Mouse (Mus musculus) myocyte (in vitro differentiated cells): ENCODE results near the gene Npepl1.

Source experiments
- CEBPB ChIP-seq: IDR thresholded peaks from 2 replicates; pipeline ENCODE4 v1.6.1; 2011; ENCODE audit warnings: mild to moderate bottlenecking, moderate library complexity; ENCODE audit not compliant: poor library complexity, insufficient read depth, severe bottlenecking
- E2F4 ChIP-seq: IDR thresholded peaks from one replicate; pipeline ENCODE4 v1.6.1; 2011; ENCODE audit warnings: mild to moderate bottlenecking, control low read depth, moderate library complexity; ENCODE audit not compliant: insufficient read depth
- MAX ChIP-seq: IDR thresholded peaks from one replicate; pipeline ENCODE4 v1.6.1; 2011; ENCODE audit warnings: low read depth, mild to moderate bottlenecking, control low read depth
- MYOD1 ChIP-seq, 3 experiments: IDR thresholded peaks; one replicate each; pipeline ENCODE4 v1.6.1; 2011; ENCODE audit warnings: control low read depth in 2 of 3, low read depth in 2 of 3, mild to moderate bottlenecking in 2 of 3, moderate library complexity in 1 of 3; ENCODE audit not compliant: insufficient read length in 2 of 3, control insufficient read depth in 1 of 3
- MYOG ChIP-seq, 3 experiments: IDR thresholded peaks; one replicate each; pipeline ENCODE4 v1.6.1; 2011; ENCODE audit warnings: control low read depth in 2 of 3, low read depth in 2 of 3, mild to moderate bottlenecking in 2 of 3; ENCODE audit not compliant: insufficient read length in 2 of 3, control insufficient read depth in 1 of 3, insufficient read depth in 1 of 3
- POLR2A ChIP-seq: IDR thresholded peaks from one replicate; pipeline ENCODE4 v1.6.1; 2011; ENCODE audit warnings: low read depth, mild to moderate bottlenecking, control low read depth, moderate library complexity; ENCODE audit not compliant: insufficient read length
- POLR2AphosphoS2 ChIP-seq: IDR thresholded peaks from one replicate; pipeline ENCODE4 v1.6.1; 2011; ENCODE audit warnings: low read depth, control low read depth; ENCODE audit not compliant: insufficient read length
- REST ChIP-seq: IDR thresholded peaks from one replicate; pipeline ENCODE4 v1.6.1; 2011; ENCODE audit warnings: mild to moderate bottlenecking, control low read depth, moderate library complexity; ENCODE audit not compliant: insufficient read depth, insufficient read length
- TCF12 ChIP-seq: IDR thresholded peaks from one replicate; pipeline ENCODE4 v1.6.1; 2011; ENCODE audit warnings: mild to moderate bottlenecking, control low read depth; ENCODE audit not compliant: poor library complexity, insufficient read depth, severe bottlenecking
- TCF3 ChIP-seq: IDR thresholded peaks from one replicate; pipeline ENCODE4 v1.6.1; 2011; ENCODE audit warnings: low read depth, control low read depth; ENCODE audit not compliant: insufficient read length
- USF1 ChIP-seq: IDR thresholded peaks from one replicate; pipeline ENCODE4 v1.6.1; 2011; ENCODE audit warnings: low read depth, mild to moderate bottlenecking, control low read depth, moderate library complexity

DNA sequence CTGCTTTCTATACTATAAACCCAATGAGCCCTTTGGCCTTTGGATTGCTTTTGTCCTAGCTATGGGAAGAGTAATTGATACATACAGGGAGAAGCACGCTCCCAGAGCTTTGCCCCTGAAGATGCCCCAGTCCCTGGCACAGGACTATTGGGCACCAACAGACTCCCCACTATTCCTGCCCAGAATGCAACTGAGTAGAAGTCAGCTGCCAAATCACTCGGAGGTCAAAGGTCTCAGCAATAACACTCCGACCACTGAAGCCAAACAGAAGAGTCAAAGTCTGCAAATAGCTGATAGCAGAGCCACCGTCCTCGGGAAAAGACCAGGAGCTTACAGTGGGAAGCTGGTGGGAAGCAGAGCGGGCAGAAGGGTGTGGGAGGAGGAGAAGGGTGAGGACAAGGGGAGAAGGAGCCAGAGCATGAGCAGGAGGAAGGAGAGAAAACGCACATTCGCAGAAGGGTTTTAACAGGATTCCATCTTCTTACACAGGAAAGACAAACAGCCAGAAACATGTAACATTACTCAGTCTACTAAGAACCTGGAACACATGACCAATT is 22.3 kb downstream of the Npepl1 start:
- no peak for TF ChIP-seq CEBPB
- no peak for TF ChIP-seq POLR2A
- no peak for TF ChIP-seq USF1
- TF ChIP-seq MYOG (IDR thresholded peaks at IDR 0.05; ENCODE audit: control insufficient read depth in 1 of 3, insufficient read depth in 1 of 3, insufficient read length in 2 of 3, low read depth in 2 of 3) = no peak
- no peak for TF ChIP-seq TCF12
- TF ChIP-seq POLR2AphosphoS2 = no peak
- TF ChIP-seq MAX = no peak
- TF ChIP-seq E2F4 = no peak
- TF ChIP-seq TCF3 = no peak
- no peak for TF ChIP-seq MYOD1 (IDR thresholded peaks at IDR 0.05; ENCODE audit: control insufficient read depth in 1 of 3, insufficient read length in 2 of 3, low read depth in 2 of 3)
- TF ChIP-seq REST = no peak
